Mouse (Mus musculus): ENCODE data around the gene Pkd1l2.

- TF ChIP-seq POLR2A (IDR thresholded peaks at IDR 0.05; ENCODE audit: low read depth, low read length), result no peak
- TF ChIP-seq CTCF (IDR thresholded peaks at IDR 0.05; ENCODE audit: extremely low read depth, insufficient read depth, insufficient read length, insufficient replicate concordance), result no peak
These were observed 4.8 kb upstream of the Pkd1l2 start for GRCm38 (mm10) chr8:117087036-117087435.

All from spleen, adult 2 months (tissue).